Mouse (Mus musculus) limb, embryonic 10.5 days (tissue): Measurements from ENCODE around the gene Rex1bd. TPM values are rescaled to one million over a fixed set of nuclear protein-coding genes. Genes with fewer than 3 reads are reported as not detected.

ENCODE experiments used
- DNase-seq: peaks from one replicate; pipeline ENCODE4 v3.0.0-alpha.2; 2017; ENCODE audit warnings: low spot score
- H3K27ac ChIP-seq: fragments of 300-500 bp; sonication (generic); 2 replicates; pipeline ENCODE4 v1.5.1; 2016; ENCODE audit warnings: mild to moderate bottlenecking
- H3K27me3 ChIP-seq: fragments of 300-500 bp; sonication (generic); 2 replicates; pipeline ENCODE4 v1.6.1; 2016; ENCODE audit warnings: low read depth, mild to moderate bottlenecking; ENCODE audit not compliant: poor library complexity, severe bottlenecking
- H3K36me3 ChIP-seq: fragments of 300-500 bp; sonication (generic); 2 replicates; pipeline ENCODE4 v1.6.1; 2016; ENCODE audit warnings: mild to moderate bottlenecking, moderate library complexity
- H3K4me1 ChIP-seq: fragments of 300-500 bp; sonication (generic); 2 replicates; pipeline ENCODE4 v1.6.1; 2016
- H3K4me3 ChIP-seq: fragments of 300-500 bp; sonication (generic); 2 replicates; pipeline ENCODE4 v1.5.1; 2016; ENCODE audit warnings: mild to moderate bottlenecking, moderate library complexity
- H3K9me3 ChIP-seq: fragments of 300-500 bp; sonication (generic); replicated peaks from 2 replicates; pipeline ENCODE4 v1.6.1; 2016; ENCODE audit warnings: mild to moderate bottlenecking
- WGBS: fragments of 180-500 bp; shearing (Covaris S2); methylation state at CpG from one replicate; pipeline ENCODE4 v1.1.7; 2016; 5-methylcytosine and 5-hydroxymethylcytosine counted together
- polyA plus RNA-seq: library from polyadenylated mRNA; unstranded; fragments of >200 nt; fragmentation: Nextera tagmentation; extraction: Ambion mirVana; gene quantifications from 2 replicates; pipeline ENCODE4 v1.2.1, GENCODE M21; 2016

Rex1bd gene
- polyA plus RNA-seq, 1 experiment from 2014 or later = 126 TPM

- peaks cover 93% of the 10 kb centered on the region for H3K27me3 ChIP-seq
- DNase-seq = peak; percentile 70
- H3K4me3 ChIP-seq = peak within 1 kb of the TSS; percentile 76
- H3K36me3 ChIP-seq = peaks cover 5% of the 10 kb centered on the region
- peak within 1 kb of the TSS; percentile 94 for H3K27ac ChIP-seq
- H3K9me3 ChIP-seq = no peaks in the 10 kb centered on the region
- WGBS = under 1% methylated on average over 69 of the region's 93 CpGs
- peaks cover 91% of the 10 kb centered on the region for H3K4me1 ChIP-seq
Measured at GRCm38 (mm10) chr8:70492664-70493640, 13.6 kb downstream of the Rex1bd start, which contains the start of gene Crlf1. TSS of gene Crlf1 (plus strand) at chr8:70493158.

- Histone ChIP-seq H3K4me3 (peak overlapping the region; percentile 76), H3K27ac (peak overlapping the region; percentile 94), H3K4me1 (peaks cover 100% of the 10 kb centered on the region), H3K27me3 (peaks cover 94% of the 10 kb centered on the region), H3K9me3 (no peaks in the 10 kb centered on the region), H3K36me3 (no peaks in the 10 kb centered on the region)
- peak; percentile 62 for DNase-seq
- WGBS = 2% methylated on average over 20 of the region's 20 CpGs
Measured at GRCm38 (mm10) chr8:70490880-70491495, 15.6 kb downstream of the Rex1bd start.

GRCm38 (mm10) chr8:70490061-70490879 is 16.3 kb downstream of the Rex1bd start:
- Histone ChIP-seq H3K27me3 (peaks cover 94% of the 10 kb centered on the region), H3K9me3 (no peaks in the 10 kb centered on the region), H3K27ac (peak overlapping the region; percentile 94), H3K36me3 (no peaks in the 10 kb centered on the region), H3K4me3 (peak overlapping the region; percentile 76), H3K4me1 (peaks cover 100% of the 10 kb centered on the region)
- 6% methylated on average over 10 of the region's 10 CpGs for WGBS
- peak; percentile 68 for DNase-seq

GRCm38 (mm10) chr8:70489576-70489975 is 17.0 kb downstream of the Rex1bd start:
- under 1% methylated on average over 38 of the region's 41 CpGs for WGBS
- Histone ChIP-seq H3K27ac (peak overlapping the region; percentile 94), H3K4me1 (peaks cover 93% of the 10 kb centered on the region), H3K9me3 (no peaks in the 10 kb centered on the region), H3K36me3 (no peaks in the 10 kb centered on the region), H3K4me3 (peak overlapping the region; percentile 76), H3K27me3 (peaks cover 94% of the 10 kb centered on the region)
- peak; percentile 72 for DNase-seq

- Histone ChIP-seq H3K4me3 (peak overlapping the region; percentile 76), H3K9me3 (no peaks in the 10 kb centered on the region), H3K27me3 (peaks cover 94% of the 10 kb centered on the region), H3K27ac (peak overlapping the region; percentile 94), H3K4me1 (peaks cover 87% of the 10 kb centered on the region), H3K36me3 (no peaks in the 10 kb centered on the region)
- DNase-seq = peak; percentile 63
- under 1% methylated on average over 14 of the region's 14 CpGs for WGBS
Measured at GRCm38 (mm10) chr8:70488931-70489470, 17.6 kb downstream of the Rex1bd start.

- WGBS = 1% methylated on average over 55 of the region's 55 CpGs
- H3K27ac ChIP-seq = peak overlapping the region; percentile 94
- no peaks in the 10 kb centered on the region for H3K9me3 ChIP-seq
- no peaks in the 10 kb centered on the region for H3K36me3 ChIP-seq
- H3K4me3 ChIP-seq = peak overlapping the region; percentile 76
- H3K27me3 ChIP-seq = peaks cover 92% of the 10 kb centered on the region
- peak; percentile 95 for DNase-seq
- peaks cover 81% of the 10 kb centered on the region for H3K4me1 ChIP-seq
Measured at GRCm38 (mm10) chr8:70487993-70488796, 18.4 kb downstream of the Rex1bd start.

GRCm38 (mm10) chr8:70486941-70487520 is 19.5 kb downstream of the Rex1bd start, which contains the start of gene Tmem59l:
TSS of gene Tmem59l (minus strand) at chr8:70487358.
- Histone ChIP-seq H3K9me3 (no peaks in the 10 kb centered on the region), H3K36me3 (no peaks in the 10 kb centered on the region), H3K4me3 (peak within 1 kb of the TSS; percentile 76), H3K27ac (peak within 1 kb of the TSS; percentile 94), H3K4me1 (peaks cover 75% of the 10 kb centered on the region), H3K27me3 (peaks cover 91% of the 10 kb centered on the region)
- 6% methylated on average over 33 of the region's 33 CpGs for WGBS
- peak; percentile 58 for DNase-seq

GRCm38 (mm10) chr8:70486191-70486681 is 20.3 kb downstream of the Rex1bd start:
- Histone ChIP-seq H3K4me1 (peaks cover 74% of the 10 kb centered on the region), H3K27ac (peak overlapping the region; percentile 94), H3K36me3 (no peaks in the 10 kb centered on the region), H3K27me3 (peaks cover 84% of the 10 kb centered on the region), H3K9me3 (no peaks in the 10 kb centered on the region), H3K4me3 (peak overlapping the region; percentile 76; the same call in 1 of the 2 replicates)
- 56% methylated on average over 7 of the region's 7 CpGs for WGBS
- no peak for DNase-seq

- no peaks in the 10 kb centered on the region for H3K36me3 ChIP-seq
- H3K27me3 ChIP-seq = peaks cover 57% of the 10 kb centered on the region
- no peaks in the 10 kb centered on the region for H3K9me3 ChIP-seq
- no peak for DNase-seq
- no peak overlapping the region for H3K27ac ChIP-seq
- peaks cover 52% of the 10 kb centered on the region for H3K4me1 ChIP-seq
- no peak overlapping the region for H3K4me3 ChIP-seq
- 64% methylated on average over 2 of the region's 2 CpGs for WGBS
Measured at GRCm38 (mm10) chr8:70482943-70483342, 23.6 kb downstream of the Rex1bd start.

GRCm38 (mm10) chr8:70481908-70482307 is 24.6 kb downstream of the Rex1bd start:
- no peak overlapping the region for H3K27ac ChIP-seq
- H3K27me3 ChIP-seq = peaks cover 47% of the 10 kb centered on the region

More at GRCm38 (mm10) chr8:70481908-70482307, 24.6 kb downstream of the Rex1bd start:
- Histone ChIP-seq H3K9me3 (no peaks in the 10 kb centered on the region), H3K36me3 (no peaks in the 10 kb centered on the region), H3K4me3 (no peak overlapping the region), H3K4me1 (peaks cover 52% of the 10 kb centered on the region)
- 77% methylated on average over 3 of the region's 3 CpGs for WGBS
- DNase-seq = no peak
